Mouse (Mus musculus) forebrain, embryonic 13.5 days (tissue): ENCODE results near the gene Psap. TPM values are rescaled to one million over a fixed set of nuclear protein-coding genes. Genes with fewer than 3 reads are reported as not detected.
"Not testable (repeated sequence)": the region's sequence is repeated elsewhere in the genome, so short reads cannot be mapped to it uniquely, and the experiment has no call there.

Source experiments
- ATAC-seq: fragments of 200-750 bp; cut with Nextera tagmentation; 2 replicates; pipeline ENCODE4 v1.8.0; 2017
- H3K27ac ChIP-seq: fragments of 300-500 bp; sonication (generic); 2 replicates; pipeline ENCODE4 v1.5.1; 2015; ENCODE audit warnings: inconsistent platforms, mild to moderate bottlenecking, moderate library complexity
- H3K27me3 ChIP-seq: fragments of 300-500 bp; sonication (generic); 2 replicates; pipeline ENCODE4 v1.6.1; 2015; ENCODE audit warnings: mild to moderate bottlenecking, inconsistent platforms
- H3K36me3 ChIP-seq: fragments of 300-500 bp; sonication (generic); 2 replicates; pipeline ENCODE4 v1.6.1; 2015; ENCODE audit warnings: mild to moderate bottlenecking, inconsistent platforms; ENCODE audit not compliant: poor library complexity, severe bottlenecking
- H3K4me1 ChIP-seq: fragments of 300-500 bp; sonication (generic); 2 replicates; pipeline ENCODE4 v1.6.1; 2015; ENCODE audit warnings: inconsistent platforms
- H3K4me2 ChIP-seq: fragments of 300-500 bp; sonication (generic); 2 replicates; pipeline ENCODE4 v1.6.1; 2015; ENCODE audit warnings: inconsistent platforms, mild to moderate bottlenecking, moderate library complexity
- H3K4me3 ChIP-seq: fragments of 300-500 bp; sonication (generic); 2 replicates; pipeline ENCODE4 v1.5.1; 2015; ENCODE audit warnings: mild to moderate bottlenecking, inconsistent platforms
- H3K9ac ChIP-seq: fragments of 300-500 bp; sonication (generic); 2 replicates; pipeline ENCODE4 v1.6.1; 2015; ENCODE audit warnings: mild to moderate bottlenecking, inconsistent platforms
- H3K9me3 ChIP-seq: fragments of 300-500 bp; sonication (generic); replicated peaks from 2 replicates; pipeline ENCODE4 v1.6.1; 2016; ENCODE audit warnings: inconsistent platforms
- WGBS: fragments of 180-500 bp; shearing (Covaris S2); methylation state at CpG from one replicate; pipeline ENCODE4 v1.1.7; 2015; 5-methylcytosine and 5-hydroxymethylcytosine counted together
- polyA plus RNA-seq: library from polyadenylated mRNA; unstranded; fragments of >200 nt; fragmentation: Nextera tagmentation; extraction: Ambion mirVana; gene quantifications from 2 replicates; pipeline ENCODE4 v1.2.1, GENCODE M21; 2015

Gene Psap
- 92.2 and 131 TPM in 2 replicates for polyA plus RNA-seq

DNA sequence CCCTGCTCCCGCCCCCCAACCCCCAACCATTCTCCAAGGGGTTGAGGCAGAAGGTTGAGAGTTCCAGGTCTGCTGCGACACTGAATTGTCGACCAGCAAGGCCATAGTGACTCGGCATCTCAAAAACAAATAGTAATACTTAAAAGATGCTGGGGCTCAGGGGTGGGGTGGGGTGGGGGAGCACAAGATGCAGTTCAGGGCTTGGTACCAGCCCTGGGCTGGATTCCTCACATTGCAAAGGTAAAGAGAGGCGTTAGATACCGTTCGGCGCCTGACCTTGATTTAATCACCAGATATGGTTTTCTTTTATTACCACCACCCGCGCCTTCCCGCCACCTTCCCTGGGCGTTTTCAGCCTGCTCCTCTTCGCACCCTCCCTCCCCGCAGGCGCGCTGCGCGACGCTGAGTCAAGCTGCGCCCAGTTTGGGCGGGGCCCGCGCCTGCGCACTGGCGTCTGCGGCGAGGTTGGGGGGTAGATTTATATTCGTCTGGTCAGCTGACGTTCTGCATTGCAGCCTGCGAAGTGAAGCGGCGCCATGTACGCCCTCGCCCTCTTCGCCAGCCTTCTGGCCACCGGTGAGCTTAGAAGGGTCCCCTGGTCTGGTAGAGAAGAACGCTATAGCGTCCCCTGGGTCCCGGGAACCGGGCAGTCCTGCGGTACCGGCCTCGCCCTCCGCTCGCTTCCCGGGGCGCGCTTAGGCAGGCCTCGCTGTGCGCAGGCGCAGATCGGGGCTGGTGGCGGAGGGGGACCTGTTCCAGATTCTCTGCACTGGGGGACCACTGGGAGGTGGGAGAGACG is at the start of gene Psap:
Gene Psap, plus strand, starts transcription at position 421 of the 799 bp plus-strand sequence.
- H3K27ac ChIP-seq, result peak within 1 kb of the TSS; percentile 82
- H3K9ac ChIP-seq, result peak within 1 kb of the TSS; percentile 89
- H3K27me3 ChIP-seq, result no peaks in the 10 kb centered on the region
- WGBS, result 2% methylated on average over 54 of the region's 54 CpGs
- no peaks in the 10 kb centered on the region for H3K9me3 ChIP-seq
- H3K4me3 ChIP-seq, result peak within 1 kb of the TSS; percentile 74
- peaks cover 45% of the 10 kb centered on the region for H3K4me1 ChIP-seq
- peak; percentile 91 for ATAC-seq
- peak within 1 kb of the TSS; percentile 85 for H3K4me2 ChIP-seq
- H3K36me3 ChIP-seq, result no peaks in the 10 kb centered on the region

DNA sequence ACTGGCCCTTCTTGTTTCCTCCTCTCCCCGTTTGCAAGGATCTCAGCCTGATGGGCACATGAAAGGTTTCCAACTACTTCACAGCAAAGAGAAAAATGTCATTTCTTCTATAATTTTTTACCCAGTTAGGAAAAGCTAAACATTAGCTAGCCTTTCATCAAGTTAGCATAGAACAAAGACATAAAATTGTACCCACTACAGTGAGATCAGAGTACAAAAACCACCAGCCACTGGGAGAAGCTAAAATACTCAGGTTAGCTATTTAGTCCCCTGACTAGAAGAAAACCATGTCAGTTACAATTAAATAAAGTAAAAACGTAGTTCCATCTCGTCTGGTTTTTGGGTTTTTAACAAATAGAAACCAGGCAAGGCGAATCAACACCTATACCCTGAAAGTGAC is 49.8 kb upstream of the Psap start:
- WGBS, result 78% methylated on average over 4 of the region's 4 CpGs
- Histone ChIP-seq H3K36me3 (no peaks in the 10 kb centered on the region), H3K27me3 (no peaks in the 10 kb centered on the region), H3K4me1 (no peaks in the 10 kb centered on the region), H3K27ac (no peak overlapping the region), H3K9ac (no peak overlapping the region), H3K4me3 (no peak overlapping the region), H3K9me3 (no peaks in the 10 kb centered on the region), H3K4me2 (no peak overlapping the region)
- ATAC-seq, result no peak

DNA sequence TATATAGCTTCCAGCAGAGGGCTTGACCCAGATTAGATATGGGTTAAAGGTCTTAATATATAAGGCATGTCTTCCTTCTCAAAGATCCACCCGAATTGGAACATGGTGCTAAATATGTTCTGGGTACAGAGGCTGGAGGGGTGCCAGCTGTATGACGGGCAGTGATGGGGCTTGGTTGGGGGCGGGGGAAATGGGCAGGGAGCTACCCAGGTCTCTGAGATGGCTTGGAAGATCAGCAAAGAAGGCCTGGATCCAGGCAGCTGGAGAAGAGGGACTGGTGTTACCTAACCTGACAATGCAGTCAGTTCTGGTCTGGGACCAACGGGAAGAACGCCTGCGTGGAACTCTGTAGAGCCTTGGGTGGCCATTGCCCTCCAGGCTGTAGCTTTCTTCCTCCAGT is 48.3 kb upstream of the Psap start:
- no peak overlapping the region for H3K4me2 ChIP-seq
- 84% methylated on average over 6 of the region's 6 CpGs for WGBS
- ATAC-seq, result no peak
- H3K27ac ChIP-seq, result no peak overlapping the region
- H3K27me3 ChIP-seq, result no peaks in the 10 kb centered on the region
- no peak overlapping the region for H3K9ac ChIP-seq
- no peaks in the 10 kb centered on the region for H3K9me3 ChIP-seq
- H3K4me3 ChIP-seq, result no peak overlapping the region
- H3K36me3 ChIP-seq, result no peaks in the 10 kb centered on the region
- no peaks in the 10 kb centered on the region for H3K4me1 ChIP-seq

DNA sequence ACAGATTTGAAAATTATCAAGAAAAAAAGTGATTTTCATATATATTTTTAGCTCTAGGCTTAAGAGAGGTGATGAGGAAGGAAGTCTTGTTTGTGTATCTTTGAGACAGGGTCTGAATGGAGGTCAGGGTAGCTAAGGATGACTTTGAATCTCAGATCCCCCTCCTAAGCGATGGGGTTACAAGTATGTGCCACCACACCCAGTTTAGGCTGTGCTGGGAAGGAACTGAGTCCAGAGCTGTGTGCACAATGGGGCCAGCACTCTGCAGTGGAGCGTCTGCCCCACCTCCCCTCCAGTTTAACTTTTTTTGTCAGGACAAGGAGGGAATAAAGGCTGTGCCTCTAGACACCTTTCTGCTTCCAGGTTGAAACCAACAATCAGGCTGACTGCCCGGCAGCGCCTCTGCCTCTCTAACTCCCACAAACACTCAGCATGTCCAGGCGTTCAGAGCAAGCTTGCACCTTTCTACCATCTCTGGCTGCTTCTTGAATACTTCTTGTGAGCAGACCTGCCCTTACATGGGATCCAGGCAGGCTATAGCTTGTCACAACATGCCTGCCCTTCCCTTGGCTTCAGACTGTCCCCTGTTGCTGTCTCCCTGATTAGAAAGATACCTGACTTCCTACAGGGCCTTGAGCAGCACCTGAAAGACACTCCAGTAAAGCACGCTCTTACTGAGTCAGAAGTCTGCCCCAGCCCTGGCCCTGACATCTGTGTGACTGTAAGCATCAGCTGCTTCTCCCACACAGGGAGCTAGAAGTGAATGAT is 46.9 kb upstream of the Psap start:
- Histone ChIP-seq H3K9me3 (no peaks in the 10 kb centered on the region), H3K4me3 (no peak overlapping the region), H3K4me2 (no peak overlapping the region), H3K36me3 (no peaks in the 10 kb centered on the region), H3K4me1 (no peaks in the 10 kb centered on the region), H3K27me3 (no peaks in the 10 kb centered on the region), H3K9ac (no peak overlapping the region), H3K27ac (no peak overlapping the region)
- no peak for ATAC-seq
- WGBS, result 73% methylated on average over 6 of the region's 6 CpGs

DNA sequence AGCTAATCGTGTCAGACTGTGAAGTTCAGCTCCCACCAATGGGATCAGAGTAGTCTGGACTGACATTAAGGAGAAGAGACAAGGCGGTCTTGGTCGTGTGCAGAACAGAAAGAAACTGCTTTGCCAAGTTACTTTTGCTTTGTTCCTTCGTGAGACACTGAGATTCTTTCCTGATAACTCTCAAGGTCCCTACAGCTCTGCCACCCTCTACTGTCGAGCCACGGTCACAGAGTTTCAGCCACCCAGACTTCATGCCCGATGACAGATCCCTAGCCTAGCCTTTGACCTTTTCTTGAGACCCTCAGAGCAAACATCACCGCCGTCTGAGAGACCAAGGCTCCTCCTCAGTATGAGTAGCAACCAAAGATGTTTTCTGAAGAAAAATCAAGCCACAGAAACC is 43.4 kb upstream of the Psap start:
- no peak for ATAC-seq
- H3K36me3 ChIP-seq, result no peaks in the 10 kb centered on the region
- no peaks in the 10 kb centered on the region for H3K27me3 ChIP-seq
- no peak overlapping the region for H3K27ac ChIP-seq
- H3K4me3 ChIP-seq, result no peak overlapping the region
- no peak overlapping the region for H3K4me2 ChIP-seq
- H3K9ac ChIP-seq, result no peak overlapping the region
- WGBS, result 83% methylated on average over 9 of the region's 9 CpGs
- no peaks in the 10 kb centered on the region for H3K4me1 ChIP-seq
- peaks cover 4% of the 10 kb centered on the region for H3K9me3 ChIP-seq

DNA sequence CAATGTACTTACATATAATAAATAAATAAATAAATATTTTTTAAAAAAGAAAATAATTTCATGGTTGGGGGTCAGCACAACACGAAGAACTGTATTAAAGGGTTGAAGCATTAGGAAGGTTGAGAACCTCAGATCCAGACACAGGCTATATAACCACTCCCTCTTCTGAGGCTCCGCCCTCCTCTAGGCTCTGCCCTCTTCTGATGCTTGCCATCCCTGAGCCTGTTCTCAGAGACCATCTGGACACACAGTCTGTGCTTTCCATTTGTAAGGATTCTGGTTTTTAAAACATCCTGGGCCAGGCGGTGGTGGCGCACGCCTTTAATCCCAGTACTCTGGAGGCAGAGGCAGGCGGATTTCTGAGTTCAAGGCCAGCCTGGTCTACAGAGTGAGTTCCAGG is 41.6 kb upstream of the Psap start:
- H3K4me1 ChIP-seq, H3K9ac ChIP-seq, H3K36me3 ChIP-seq, H3K4me2 ChIP-seq, H3K4me3 ChIP-seq, ATAC-seq, H3K27me3 ChIP-seq, H3K9me3 ChIP-seq, H3K27ac ChIP-seq: not testable (repeated sequence)
- WGBS, result 92% methylated on average over 6 of the region's 6 CpGs

DNA sequence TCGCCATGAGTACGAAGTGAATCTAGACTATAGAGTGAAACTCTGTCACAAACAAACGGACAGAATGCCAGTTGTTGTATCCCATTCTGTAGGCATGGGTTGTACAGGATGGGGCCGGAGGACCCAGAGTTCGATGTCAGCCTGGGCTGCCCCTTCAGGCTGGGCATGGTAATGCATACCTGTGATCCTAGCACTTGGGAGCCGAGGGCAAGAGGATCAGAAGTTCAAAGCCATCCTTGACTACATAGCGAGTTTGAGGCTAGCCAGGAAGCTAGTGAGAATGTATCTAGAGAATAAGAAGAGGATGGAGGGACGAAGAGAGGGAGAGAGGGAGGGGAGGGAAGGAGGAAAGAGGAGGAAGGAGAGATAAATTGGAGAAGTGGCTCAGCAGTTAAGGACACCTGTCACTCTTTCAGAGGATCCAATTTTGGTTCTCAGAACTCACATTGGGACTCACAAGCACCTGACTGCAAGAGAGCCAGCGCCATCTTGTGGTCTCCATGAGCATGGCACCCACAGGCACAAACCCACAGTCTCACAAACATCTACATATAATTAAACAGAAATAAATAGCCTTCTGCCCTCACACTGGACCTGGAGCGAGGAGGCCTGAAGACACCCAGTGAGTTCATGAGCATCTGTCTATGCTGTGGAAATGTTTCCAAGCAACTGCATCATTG is 39.8 kb upstream of the Psap start:
- 63% methylated on average over 10 of the region's 10 CpGs for WGBS
- H3K4me2 ChIP-seq, result no peak overlapping the region
- no peaks in the 10 kb centered on the region for H3K4me1 ChIP-seq
- ATAC-seq, result no peak
- H3K27ac ChIP-seq, result no peak overlapping the region
- H3K36me3 ChIP-seq, result no peaks in the 10 kb centered on the region
- peaks cover 4% of the 10 kb centered on the region for H3K9me3 ChIP-seq
- no peak overlapping the region for H3K9ac ChIP-seq
- no peaks in the 10 kb centered on the region for H3K27me3 ChIP-seq
- no peak overlapping the region for H3K4me3 ChIP-seq

DNA sequence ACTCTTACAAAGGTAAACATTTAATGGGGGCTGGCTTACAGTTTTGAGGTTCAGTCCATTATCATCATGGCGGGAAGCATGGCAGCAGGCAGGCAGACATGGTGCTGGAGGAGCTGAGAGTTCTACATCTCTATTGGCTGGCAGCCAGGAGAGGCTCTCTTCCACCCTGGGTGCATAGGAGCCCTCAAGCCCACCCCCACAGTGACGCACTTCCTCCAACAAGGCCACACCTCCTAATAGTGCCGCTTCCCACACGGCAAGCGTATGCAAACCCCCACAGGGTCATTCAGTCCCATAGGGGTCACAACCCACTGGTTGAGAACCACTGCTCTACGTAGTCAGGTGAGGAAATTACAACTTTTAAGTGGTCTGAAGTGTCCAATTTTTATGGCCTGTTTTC is 37.0 kb upstream of the Psap start:
- Histone ChIP-seq H3K4me1 (no peaks in the 10 kb centered on the region), H3K27me3 (no peaks in the 10 kb centered on the region), H3K9me3 (peaks cover 11% of the 10 kb centered on the region), H3K27ac (no peak overlapping the region), H3K36me3 (no peaks in the 10 kb centered on the region), H3K9ac (no peak overlapping the region), H3K4me3 (no peak overlapping the region), H3K4me2 (no peak overlapping the region)
- no peak for ATAC-seq
- WGBS, result 93% methylated on average over 6 of the region's 6 CpGs

DNA sequence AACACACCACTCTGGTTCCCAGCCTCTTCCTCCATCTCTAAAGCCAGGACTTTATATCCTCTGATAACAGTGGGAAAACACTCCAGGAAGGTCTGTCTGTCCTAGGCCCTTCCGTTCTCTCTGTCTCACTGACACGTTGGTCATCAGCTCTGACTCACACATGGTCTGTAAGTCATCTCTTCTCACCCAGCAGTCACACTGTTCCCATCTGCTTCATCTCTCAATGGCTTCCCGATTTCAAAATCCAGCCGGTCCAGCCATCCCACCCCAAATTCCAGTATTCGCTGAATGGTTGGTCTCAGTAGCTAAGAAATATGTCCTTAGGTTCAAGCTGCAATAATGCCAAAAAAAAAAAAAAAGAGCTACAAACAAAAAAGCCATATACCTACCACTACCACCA is 33.5 kb upstream of the Psap start:
- Histone ChIP-seq H3K27ac (no peak overlapping the region), H3K9ac (no peak overlapping the region), H3K4me3 (no peak overlapping the region), H3K4me2 (no peak overlapping the region), H3K9me3 (peaks cover 7% of the 10 kb centered on the region; the same call in 1 of the 2 replicates), H3K36me3 (no peaks in the 10 kb centered on the region), H3K27me3 (no peaks in the 10 kb centered on the region), H3K4me1 (no peaks in the 10 kb centered on the region)
- ATAC-seq, result no peak
- 93% methylated on average over 5 of the region's 5 CpGs for WGBS

DNA sequence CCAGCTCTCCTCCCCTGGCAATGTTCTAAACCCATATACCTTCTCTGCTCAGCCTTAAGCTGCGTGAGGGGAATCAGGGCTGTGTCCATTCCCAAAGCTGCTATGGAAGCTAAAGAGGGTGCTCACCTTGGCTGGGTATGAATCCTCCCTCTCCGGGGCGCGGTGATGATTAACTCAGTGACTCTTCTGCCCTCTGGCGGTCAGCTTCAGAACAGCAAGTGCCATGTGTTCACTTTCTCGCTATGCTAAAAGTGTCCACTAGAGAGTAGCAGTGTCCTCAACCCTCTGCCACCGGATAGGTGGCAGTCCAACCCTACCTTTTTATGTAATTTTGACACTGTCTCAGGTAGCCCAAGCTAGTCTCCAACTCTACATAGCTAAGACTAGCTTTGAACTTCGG is 32.4 kb upstream of the Psap start:
- no peak overlapping the region for H3K27ac ChIP-seq
- WGBS, result 2% methylated on average over 8 of the region's 8 CpGs
- H3K4me2 ChIP-seq, result no peak overlapping the region
- H3K27me3 ChIP-seq, result no peaks in the 10 kb centered on the region
- H3K9me3 ChIP-seq, result peaks cover 7% of the 10 kb centered on the region; the same call in 1 of the 2 replicates
- no peaks in the 10 kb centered on the region for H3K36me3 ChIP-seq
- no peak overlapping the region for H3K4me3 ChIP-seq
- no peak overlapping the region for H3K9ac ChIP-seq
- peak; percentile 74 for ATAC-seq
- no peaks in the 10 kb centered on the region for H3K4me1 ChIP-seq

DNA sequence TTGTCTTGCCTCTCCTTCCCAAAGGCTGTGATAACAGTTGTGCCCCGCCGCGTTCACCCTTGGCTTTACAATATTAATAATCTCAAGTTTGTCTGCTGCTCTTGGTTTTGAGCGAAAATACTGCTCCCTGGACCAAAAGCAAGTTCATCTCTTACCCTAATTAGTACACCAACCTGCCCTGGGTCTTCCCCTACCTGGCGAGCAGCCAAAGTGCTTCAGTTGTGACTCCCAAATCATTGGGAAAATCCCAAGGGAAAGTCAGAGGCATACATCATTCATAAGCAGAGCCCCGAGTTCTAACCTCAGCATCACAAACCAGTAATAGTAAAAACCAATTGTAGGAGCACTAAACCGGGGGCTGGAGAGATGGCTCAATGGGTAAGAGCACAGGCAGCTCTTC is 31.8 kb upstream of the Psap start:
- Histone ChIP-seq H3K4me2 (no peak overlapping the region), H3K36me3 (no peaks in the 10 kb centered on the region), H3K4me3 (no peak overlapping the region), H3K9ac (no peak overlapping the region), H3K27me3 (no peaks in the 10 kb centered on the region), H3K9me3 (peaks cover 7% of the 10 kb centered on the region; the same call in 1 of the 2 replicates), H3K4me1 (no peaks in the 10 kb centered on the region), H3K27ac (no peak overlapping the region)
- ATAC-seq, result no peak
- WGBS, result 80% methylated on average over 7 of the region's 7 CpGs

DNA sequence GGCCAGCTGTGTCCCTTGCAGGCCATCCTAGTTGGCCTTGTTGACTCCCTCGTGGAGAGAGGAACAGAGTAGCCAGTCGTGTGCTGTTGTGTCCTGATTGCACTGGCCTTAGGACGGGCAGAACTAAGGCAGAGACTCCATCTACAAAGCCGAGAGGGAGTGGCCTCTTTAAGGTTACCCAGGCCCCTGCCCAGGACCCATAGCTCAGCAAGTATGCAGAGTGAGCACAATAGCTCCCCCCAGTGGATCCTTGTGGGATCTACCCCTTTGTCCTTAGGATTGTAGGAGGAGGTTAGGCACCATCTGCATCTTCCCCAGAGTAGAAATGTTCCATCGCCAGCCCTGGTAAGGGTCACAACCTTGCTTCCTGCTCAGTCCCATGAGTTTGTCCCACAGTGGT is 30.9 kb upstream of the Psap start:
- 35% methylated on average over 5 of the region's 5 CpGs for WGBS
- H3K36me3 ChIP-seq, result no peaks in the 10 kb centered on the region
- peaks cover 7% of the 10 kb centered on the region; the same call in 1 of the 2 replicates for H3K9me3 ChIP-seq
- ATAC-seq, result no peak
- no peaks in the 10 kb centered on the region for H3K4me1 ChIP-seq
- no peaks in the 10 kb centered on the region for H3K27me3 ChIP-seq
- H3K27ac ChIP-seq, result no peak overlapping the region
- H3K9ac ChIP-seq, result no peak overlapping the region
- no peak overlapping the region for H3K4me2 ChIP-seq
- H3K4me3 ChIP-seq, result no peak overlapping the region
